Mouse (Mus musculus): ENCODE measurements at regions not wholly inside any gene's neighbourhood (a gene's known extent, or its start where the extent isn't known, plus 50 kb on each side); places are given as distances from the start of the nearest gene placed in this dataset.

DNA sequence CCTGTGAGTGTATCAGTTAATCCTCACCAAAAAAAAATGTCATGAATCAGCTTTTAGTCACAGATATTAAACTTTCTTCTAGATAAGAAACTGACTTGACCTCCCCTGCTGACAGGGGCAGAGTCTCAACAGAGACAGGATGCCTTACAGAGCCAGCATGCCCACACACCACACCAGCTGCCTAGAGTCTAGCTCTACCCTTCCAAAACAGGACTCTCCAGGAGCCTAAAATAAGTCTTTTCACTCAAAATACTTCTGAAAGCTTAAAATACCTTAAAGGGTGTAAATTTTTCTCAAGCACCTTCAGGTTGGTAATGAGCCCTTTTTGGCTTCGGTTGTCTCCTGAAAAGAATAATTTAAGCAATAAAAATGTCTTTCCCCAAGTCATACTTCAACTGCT is 373.7 kb upstream of the Rack1 start:
- no peaks in the 10 kb centered on the region for H3K27me3 ChIP-seq (replicated peaks)
- H3K4me2 ChIP-seq, result no peak overlapping the region
- no peak for ATAC-seq (ENCODE audit: low FRiP score)
- no peaks in the 10 kb centered on the region for H3K36me3 ChIP-seq
- H3K27ac ChIP-seq (replicated peaks), result no peak overlapping the region
- no peaks in the 10 kb centered on the region for H3K4me1 ChIP-seq
- H3K9me3 ChIP-seq (replicated peaks), result no peaks in the 10 kb centered on the region
- H3K9ac ChIP-seq (replicated peaks), result no peak overlapping the region
- no peak overlapping the region for H3K4me3 ChIP-seq (replicated peaks)
- 64% methylated on average over 1 of the region's 1 CpGs for WGBS

DNA sequence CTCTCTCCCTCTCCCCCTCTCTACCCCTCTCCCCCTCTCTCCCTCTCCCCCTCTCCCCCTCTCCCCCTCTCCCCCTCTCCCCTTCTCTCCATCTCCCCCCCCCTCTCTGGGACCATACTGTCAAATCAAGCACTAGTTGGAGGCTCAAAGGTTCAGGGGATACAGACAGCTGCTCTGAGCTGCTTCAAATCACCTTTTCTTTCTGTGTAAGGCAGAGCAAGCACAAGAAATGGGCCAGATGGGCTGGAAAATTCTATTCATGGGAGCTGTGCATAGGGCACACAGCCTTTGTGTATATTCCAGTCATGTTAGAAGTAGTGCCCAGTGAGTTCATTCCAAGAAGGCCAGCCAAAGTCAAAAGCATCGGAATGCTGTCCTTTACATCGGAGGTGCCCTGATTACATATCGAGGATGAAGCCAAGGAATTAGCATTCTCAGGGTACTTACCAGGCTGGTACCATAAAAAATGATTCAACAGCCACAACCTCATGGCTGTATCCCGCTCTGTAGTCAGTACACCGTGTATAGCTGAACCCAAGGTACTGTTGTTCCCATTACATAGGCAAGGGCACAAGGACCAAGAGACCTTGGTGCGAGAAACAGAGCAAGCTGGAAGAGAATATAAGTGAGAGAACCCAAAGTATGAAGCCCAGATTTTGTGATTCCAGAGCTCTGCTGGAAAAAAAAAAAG is 381.9 kb upstream of the Rack1 start:
- no peak overlapping the region for H3K9ac ChIP-seq (replicated peaks)
- 58% methylated on average over 6 of the region's 6 CpGs for WGBS
- no peak overlapping the region for H3K4me2 ChIP-seq
- peak; percentile 35; the same call in 1 of the 2 replicates for ATAC-seq (ENCODE audit: low FRiP score)
- H3K9me3 ChIP-seq (replicated peaks), result no peaks in the 10 kb centered on the region
- H3K36me3 ChIP-seq, result no peaks in the 10 kb centered on the region
- no peaks in the 10 kb centered on the region for H3K27me3 ChIP-seq (replicated peaks)
- no peak overlapping the region for H3K27ac ChIP-seq (replicated peaks)
- no peak overlapping the region for H3K4me3 ChIP-seq (replicated peaks)
- no peaks in the 10 kb centered on the region for H3K4me1 ChIP-seq

DNA sequence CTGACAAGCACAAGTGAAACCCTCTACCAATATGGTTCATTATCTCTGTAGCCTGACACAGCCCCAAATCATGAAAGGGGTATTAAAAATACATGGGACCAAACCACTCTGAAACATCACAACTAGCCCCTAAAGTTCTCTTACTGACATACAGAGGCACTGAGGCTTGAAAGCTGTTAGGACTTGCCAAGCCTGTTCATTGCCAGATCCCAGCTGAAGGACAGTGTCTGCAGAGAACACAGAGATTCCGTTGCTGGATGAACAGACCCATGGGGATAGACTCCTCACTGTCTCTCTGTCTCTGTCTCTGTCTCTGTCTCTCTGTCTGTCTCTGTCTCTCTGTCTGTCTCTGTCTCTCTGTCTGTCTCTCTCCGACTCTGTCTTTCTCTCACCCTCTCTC is 382.5 kb upstream of the Rack1 start:
- H3K27me3 ChIP-seq (replicated peaks), result no peaks in the 10 kb centered on the region
- no peak for ATAC-seq (ENCODE audit: low FRiP score)
- 63% methylated on average over 2 of the region's 2 CpGs for WGBS
- no peak overlapping the region for H3K4me2 ChIP-seq
- H3K4me3 ChIP-seq (replicated peaks), result no peak overlapping the region
- no peaks in the 10 kb centered on the region for H3K9me3 ChIP-seq (replicated peaks)
- H3K4me1 ChIP-seq, result no peaks in the 10 kb centered on the region
- no peak overlapping the region for H3K27ac ChIP-seq (replicated peaks)
- H3K36me3 ChIP-seq, result no peaks in the 10 kb centered on the region
- no peak overlapping the region for H3K9ac ChIP-seq (replicated peaks)

DNA sequence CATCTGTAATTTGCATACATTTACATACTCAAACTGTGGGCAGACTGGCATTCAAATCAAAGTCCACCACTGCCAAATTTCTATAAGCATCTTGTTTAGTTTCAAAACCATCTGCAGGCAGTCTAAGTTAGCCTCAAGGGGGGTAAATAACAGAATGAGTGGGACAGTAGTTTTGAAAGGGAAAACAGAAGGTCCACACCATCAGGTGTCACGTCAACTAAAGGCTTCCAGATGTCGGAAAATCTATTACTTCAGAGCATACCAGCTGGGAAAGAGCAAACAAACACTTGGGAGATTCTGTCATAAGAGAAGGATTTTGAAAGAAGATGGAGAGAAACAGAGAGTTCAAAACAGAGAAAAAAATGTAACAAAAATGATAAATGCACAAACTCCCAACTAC is 402.1 kb upstream of the Rack1 start:
- Histone ChIP-seq H3K4me2 (no peak overlapping the region), H3K9me3 (replicated peaks) (no peaks in the 10 kb centered on the region), H3K9ac (replicated peaks) (no peak overlapping the region), H3K36me3 (no peaks in the 10 kb centered on the region), H3K4me1 (no peaks in the 10 kb centered on the region), H3K4me3 (replicated peaks) (no peak overlapping the region), H3K27ac (replicated peaks) (no peak overlapping the region), H3K27me3 (replicated peaks) (no peaks in the 10 kb centered on the region)
- 78% methylated on average over 2 of the region's 2 CpGs for WGBS
- ATAC-seq (ENCODE audit: low FRiP score), result no peak

DNA sequence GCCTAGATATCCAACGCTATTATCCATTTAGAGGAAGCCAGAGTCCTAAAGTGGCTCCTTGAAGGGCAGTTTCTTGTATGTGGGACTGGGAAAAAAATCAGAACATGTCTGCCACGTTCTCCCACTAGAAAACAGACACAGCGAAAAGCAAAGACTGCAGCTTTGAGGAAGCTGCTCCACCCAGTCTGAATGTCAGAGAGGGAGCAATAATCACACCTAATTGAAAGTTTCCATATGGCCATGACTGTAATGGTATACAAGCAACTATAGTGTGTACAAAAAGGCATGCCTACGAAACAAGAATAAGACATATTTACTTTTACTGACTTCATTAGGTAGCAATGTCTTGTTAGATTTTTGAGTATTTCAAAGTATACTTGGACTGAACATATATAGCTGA is 392.7 kb upstream of the Sgcd start:
- H3K27ac ChIP-seq (replicated peaks), result no peak overlapping the region
- H3K4me1 ChIP-seq, result no peaks in the 10 kb centered on the region
- no peak for ATAC-seq (ENCODE audit: low FRiP score)
- no peaks in the 10 kb centered on the region for H3K9me3 ChIP-seq (replicated peaks)
- H3K9ac ChIP-seq (replicated peaks), result no peak overlapping the region
- 72% methylated on average over 4 of the region's 4 CpGs for WGBS
- H3K36me3 ChIP-seq, result no peaks in the 10 kb centered on the region
- H3K4me3 ChIP-seq (replicated peaks), result no peak overlapping the region
- H3K4me2 ChIP-seq, result no peak overlapping the region
- no peaks in the 10 kb centered on the region for H3K27me3 ChIP-seq (replicated peaks)

DNA sequence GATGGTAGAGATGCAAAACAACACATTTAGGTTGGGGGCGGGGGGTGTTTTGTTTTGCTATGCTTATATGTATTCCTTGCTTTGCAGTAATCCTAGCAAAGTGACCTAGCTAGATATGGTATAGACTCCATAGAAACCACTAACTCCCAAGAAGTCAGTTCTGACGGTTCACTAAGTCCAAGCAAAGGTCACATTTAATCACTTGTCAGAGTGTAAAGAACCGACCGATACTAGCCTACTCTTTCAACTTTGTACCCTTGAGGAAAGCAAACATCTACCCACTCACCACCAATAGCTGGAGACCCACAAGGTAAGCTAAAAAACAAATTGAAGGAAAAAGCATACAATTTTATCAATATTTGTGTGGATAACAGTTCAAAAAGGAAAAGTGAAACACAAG is 389.3 kb upstream of the Sgcd start:
- no peak overlapping the region for H3K27ac ChIP-seq (replicated peaks)
- no peaks in the 10 kb centered on the region for H3K9me3 ChIP-seq (replicated peaks)
- H3K36me3 ChIP-seq, result no peaks in the 10 kb centered on the region
- ATAC-seq (ENCODE audit: low FRiP score), result no peak
- H3K4me2 ChIP-seq, result no peak overlapping the region
- H3K4me1 ChIP-seq, result no peaks in the 10 kb centered on the region
- H3K27me3 ChIP-seq (replicated peaks), result no peaks in the 10 kb centered on the region
- H3K9ac ChIP-seq (replicated peaks), result no peak overlapping the region
- 63% methylated on average over 4 of the region's 4 CpGs for WGBS
- no peak overlapping the region for H3K4me3 ChIP-seq (replicated peaks)

DNA sequence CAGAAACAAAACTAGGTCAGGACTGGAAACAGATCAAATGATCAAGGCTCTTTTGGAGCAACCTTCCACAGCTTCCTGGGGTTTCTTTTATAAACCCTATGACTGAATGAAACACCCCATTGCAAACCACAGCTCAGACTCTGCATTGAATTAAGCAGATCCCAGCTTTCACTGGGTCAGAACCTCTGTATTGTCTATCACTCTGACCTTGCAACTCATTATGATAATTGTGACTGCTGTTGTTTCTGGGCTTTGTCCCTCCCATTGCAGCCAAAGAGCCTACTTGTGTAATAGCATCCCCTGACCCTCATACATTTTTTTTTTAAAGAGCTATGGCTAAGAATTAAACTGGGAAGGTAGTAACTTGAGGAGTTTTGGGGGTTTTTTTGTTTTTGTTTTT is 388.5 kb upstream of the Sgcd start:
- ATAC-seq (ENCODE audit: low FRiP score), result no peak
- Histone ChIP-seq H3K36me3 (no peaks in the 10 kb centered on the region), H3K27ac (replicated peaks) (no peak overlapping the region), H3K4me2 (no peak overlapping the region), H3K9me3 (replicated peaks) (no peaks in the 10 kb centered on the region), H3K27me3 (replicated peaks) (no peaks in the 10 kb centered on the region), H3K9ac (replicated peaks) (no peak overlapping the region), H3K4me1 (no peaks in the 10 kb centered on the region), H3K4me3 (replicated peaks) (no peak overlapping the region)

DNA sequence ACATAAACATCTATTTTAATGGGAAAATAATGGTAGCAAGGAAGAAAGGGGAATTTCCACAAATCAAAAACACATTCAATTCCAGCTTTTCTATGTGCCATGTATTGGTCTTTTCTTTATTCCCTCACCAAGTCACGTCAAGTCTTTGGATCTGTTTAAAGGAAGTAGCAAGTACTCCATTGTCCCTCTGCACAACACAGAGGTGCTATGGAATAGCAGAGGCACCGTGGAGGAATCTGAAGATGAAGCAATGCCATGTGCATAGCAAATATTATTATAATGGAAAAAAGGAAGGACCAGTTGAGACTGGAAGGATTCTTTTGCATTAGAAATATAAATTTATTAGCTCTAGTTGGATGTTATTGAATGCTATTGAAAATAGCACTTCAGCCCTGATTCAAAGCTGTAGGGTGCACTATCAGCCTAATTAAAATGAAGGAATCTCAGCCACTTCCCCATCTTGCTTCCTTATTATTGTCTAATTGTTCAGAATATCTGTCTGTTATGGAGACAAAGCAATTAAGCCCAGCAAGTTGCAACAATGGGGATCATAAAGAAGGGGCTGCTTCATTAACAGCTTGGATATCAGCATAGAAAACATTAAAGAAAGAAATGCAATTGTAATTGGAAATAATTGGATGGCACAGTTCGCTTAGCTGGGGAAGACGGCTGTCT is 362.7 kb upstream of the Sgcd start:
- Histone ChIP-seq H3K4me1 (peaks cover 6% of the 10 kb centered on the region; the same call in 1 of the 2 replicates), H3K4me2 (no peak overlapping the region), H3K9ac (replicated peaks) (no peak overlapping the region), H3K27me3 (replicated peaks) (no peaks in the 10 kb centered on the region), H3K9me3 (replicated peaks) (no peaks in the 10 kb centered on the region), H3K27ac (replicated peaks) (peak overlapping the region; percentile 45), H3K36me3 (no peaks in the 10 kb centered on the region), H3K4me3 (replicated peaks) (no peak overlapping the region)
- 48% methylated on average over 4 of the region's 4 CpGs for WGBS
- peak; percentile 80 for ATAC-seq (ENCODE audit: low FRiP score)

DNA sequence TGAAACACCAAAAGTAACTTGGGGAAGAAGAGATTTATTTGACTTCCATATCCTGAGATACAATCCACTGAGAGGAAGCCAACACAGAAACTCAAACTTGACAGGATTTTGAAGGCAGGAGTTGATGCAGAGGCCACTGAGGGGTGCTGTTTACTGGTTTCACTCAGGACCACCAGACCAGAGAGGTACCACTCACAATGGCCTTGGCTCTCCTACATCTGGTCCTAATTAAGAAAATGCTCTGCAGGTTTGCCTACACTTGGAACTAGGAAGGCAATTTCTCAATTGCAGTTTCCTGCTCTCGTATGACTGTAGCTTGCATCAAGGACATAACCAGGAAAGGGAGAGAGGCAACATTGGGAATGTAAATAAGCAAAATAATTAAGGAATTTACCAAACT is 325.7 kb upstream of the Sgcd start:
- no peak overlapping the region for H3K9ac ChIP-seq (replicated peaks)
- no peaks in the 10 kb centered on the region for H3K27me3 ChIP-seq (replicated peaks)
- no peaks in the 10 kb centered on the region for H3K9me3 ChIP-seq (replicated peaks)
- 89% methylated on average over 1 of the region's 1 CpGs for WGBS
- H3K4me1 ChIP-seq, result no peaks in the 10 kb centered on the region
- H3K4me3 ChIP-seq (replicated peaks), result no peak overlapping the region
- no peaks in the 10 kb centered on the region for H3K36me3 ChIP-seq
- H3K4me2 ChIP-seq, result no peak overlapping the region
- no peak for ATAC-seq (ENCODE audit: low FRiP score)
- H3K27ac ChIP-seq (replicated peaks), result no peak overlapping the region

DNA sequence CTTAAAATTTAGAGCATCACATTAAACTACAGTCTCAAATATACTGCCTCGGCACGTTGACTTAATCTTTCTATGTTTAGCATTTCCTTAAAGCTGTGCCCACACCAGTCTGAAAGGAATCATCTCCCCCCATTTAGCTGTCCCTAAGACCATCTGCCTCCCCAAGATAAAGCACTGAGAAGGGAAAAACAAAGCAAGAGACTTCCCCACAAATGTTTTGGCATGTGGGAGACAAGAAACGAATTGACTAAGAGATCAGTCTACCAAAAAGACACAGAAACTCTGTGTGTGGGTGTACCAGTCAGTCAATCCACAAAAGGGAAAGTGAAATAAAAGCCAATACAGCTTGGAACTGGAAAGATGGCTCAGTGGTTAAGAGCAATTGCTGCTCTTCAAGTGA is 306.6 kb upstream of the Sgcd start:
- no peak for ATAC-seq (ENCODE audit: low FRiP score)
- Histone ChIP-seq H3K4me2 (no peak overlapping the region), H3K4me1 (no peaks in the 10 kb centered on the region), H3K36me3 (no peaks in the 10 kb centered on the region), H3K9ac (replicated peaks) (no peak overlapping the region), H3K9me3 (replicated peaks) (no peaks in the 10 kb centered on the region), H3K27ac (replicated peaks) (no peak overlapping the region), H3K27me3 (replicated peaks) (no peaks in the 10 kb centered on the region), H3K4me3 (replicated peaks) (no peak overlapping the region)
- WGBS, result 80% methylated on average over 3 of the region's 3 CpGs

DNA sequence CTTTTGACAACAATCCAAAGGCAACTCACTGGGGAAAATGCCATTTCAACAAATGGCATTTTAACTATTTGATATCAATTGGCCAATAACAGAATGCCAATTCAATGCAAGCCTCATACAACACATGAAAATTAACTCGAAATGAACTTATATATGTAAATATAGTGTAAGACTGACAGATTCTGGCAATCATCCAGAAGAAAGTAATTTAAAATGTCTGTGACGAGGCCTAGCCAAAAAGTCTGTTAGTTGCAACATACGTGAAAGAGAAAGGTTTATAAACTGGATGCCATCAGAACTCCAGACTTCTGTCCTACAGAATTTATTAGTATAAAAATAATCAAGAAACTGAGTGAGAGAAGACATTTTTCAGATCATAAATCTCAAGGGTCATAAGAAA is 273.7 kb upstream of the Sgcd start:
- H3K27me3 ChIP-seq (replicated peaks), result no peaks in the 10 kb centered on the region

DNA sequence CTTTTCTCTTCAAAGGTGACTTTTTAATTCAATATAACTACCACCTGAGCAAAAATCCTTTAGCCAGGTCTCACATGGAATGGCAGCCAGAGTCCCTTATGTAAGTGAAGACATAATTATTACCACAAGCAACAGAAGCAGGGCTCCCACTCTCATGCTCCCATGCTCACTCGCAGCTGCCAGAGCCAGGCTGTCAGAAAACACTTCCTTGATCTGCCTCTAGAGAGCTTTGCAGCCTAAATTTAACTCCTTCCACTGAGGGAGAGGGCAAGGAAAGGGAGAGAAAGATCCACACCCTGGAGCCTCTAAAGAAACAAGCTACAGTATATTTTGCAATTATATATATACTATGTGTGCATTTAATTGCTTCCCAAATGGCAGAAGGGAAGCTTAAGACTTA is 272.3 kb upstream of the Sgcd start:
- WGBS, result 23% methylated on average over 1 of the region's 1 CpGs
- no peak overlapping the region for H3K9ac ChIP-seq (replicated peaks)
- H3K4me2 ChIP-seq, result no peak overlapping the region
- ATAC-seq (ENCODE audit: low FRiP score), result no peak
- no peaks in the 10 kb centered on the region for H3K4me1 ChIP-seq
- H3K27me3 ChIP-seq (replicated peaks), result no peaks in the 10 kb centered on the region
- no peak overlapping the region for H3K27ac ChIP-seq (replicated peaks)
- H3K4me3 ChIP-seq (replicated peaks), result no peak overlapping the region
- no peaks in the 10 kb centered on the region for H3K9me3 ChIP-seq (replicated peaks)
- no peaks in the 10 kb centered on the region for H3K36me3 ChIP-seq

More for the DNA sequence above, 273.7 kb upstream of the Sgcd start:
- Histone ChIP-seq H3K36me3 (no peaks in the 10 kb centered on the region), H3K27ac (replicated peaks) (no peak overlapping the region), H3K9me3 (replicated peaks) (no peaks in the 10 kb centered on the region), H3K4me1 (no peaks in the 10 kb centered on the region), H3K4me3 (replicated peaks) (no peak overlapping the region), H3K9ac (replicated peaks) (no peak overlapping the region), H3K4me2 (no peak overlapping the region)
- 71% methylated on average over 3 of the region's 3 CpGs for WGBS
- no peak for ATAC-seq (ENCODE audit: low FRiP score)

Data from neural tube, embryonic 15.5 days (tissue).